Mouse (Mus musculus): ENCODE measurements around the gene Baz2b. TPM values are rescaled to one million over a fixed set of nuclear protein-coding genes. Genes with fewer than 3 reads are reported as not detected.

Baz2b gene
- polyA plus RNA-seq, 1 experiment from 2014 or later = 34.0 TPM

DNA sequence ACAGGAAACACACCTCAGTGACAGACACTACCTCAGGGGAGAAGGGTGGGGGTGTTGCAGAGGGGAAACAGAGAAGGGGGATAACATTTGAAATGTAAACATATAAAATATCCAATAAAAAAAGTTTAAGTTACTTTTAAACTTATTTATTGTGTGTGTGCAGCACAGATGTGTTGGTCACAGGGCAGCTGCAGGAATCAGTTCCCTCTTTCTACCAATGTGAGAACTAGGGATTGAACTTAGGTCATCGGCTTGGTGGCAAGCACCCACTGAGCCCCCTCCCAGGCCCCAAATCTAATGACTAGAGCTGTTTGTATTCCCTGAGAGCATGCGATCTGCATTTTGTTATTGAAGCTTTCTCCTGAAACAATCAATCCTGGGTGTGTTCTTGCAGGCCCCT is 57.2 kb downstream of the Baz2b start:
- TF ChIP-seq CTCF (IDR thresholded peaks at IDR 0.05; ENCODE audit: low read depth) (no peak), EP300 (optimal IDR thresholded peaks at IDR 0.05) (no peak)
- Histone ChIP-seq H3K9ac (ENCODE audit: low read length) (no peak overlapping the region), H3K36me3 (ENCODE audit: control insufficient read depth, insufficient read depth, low read length) (no peaks in the 10 kb centered on the region), H3K27ac (replicated peaks) (no peak overlapping the region), H3K4me1 (replicated peaks; ENCODE audit: control insufficient read depth, insufficient read depth) (no peaks in the 10 kb centered on the region), H3K27me3 (ENCODE audit: control insufficient read depth, insufficient read depth, low read length) (no peaks in the 10 kb centered on the region), H3K9me3 (ENCODE audit: control insufficient read depth, low read length) (no peaks in the 10 kb centered on the region), H3K4me3 (ENCODE audit: low read depth, low read length) (no peak overlapping the region), H3K4me2 (replicated peaks; ENCODE audit: low read depth) (no peak overlapping the region)
- ATAC-seq (ENCODE audit: low FRiP score, low TSS enrichment) (no peak), DNase-seq (ENCODE audit: low spot score) (no peak)
- 86% methylated on average over 2 of the region's 2 CpGs for WGBS

DNA sequence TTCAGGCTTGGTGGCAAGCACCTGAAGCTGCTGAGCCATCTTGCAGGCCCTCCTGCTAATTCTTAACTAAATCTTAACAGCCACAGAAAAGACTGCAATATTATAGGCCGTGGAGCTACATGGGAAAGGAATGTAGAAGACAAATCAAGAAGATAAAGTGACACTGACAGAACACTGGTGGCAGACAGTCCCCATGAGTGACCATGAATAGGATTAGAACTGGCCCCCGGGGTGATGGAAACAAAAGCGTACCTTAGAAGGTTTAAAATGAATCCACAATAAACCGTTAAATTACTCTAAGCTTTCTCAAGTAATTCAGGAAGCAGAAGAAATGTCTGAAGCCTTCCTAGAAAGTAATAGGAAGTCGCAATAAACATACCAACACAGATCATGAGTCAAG is 61.0 kb downstream of the Baz2b start:
- no peaks in the 10 kb centered on the region for H3K9me3 ChIP-seq (ENCODE audit: control insufficient read depth, low read length)
- no peak overlapping the region for H3K4me2 ChIP-seq (replicated peaks; ENCODE audit: low read depth)

DNA sequence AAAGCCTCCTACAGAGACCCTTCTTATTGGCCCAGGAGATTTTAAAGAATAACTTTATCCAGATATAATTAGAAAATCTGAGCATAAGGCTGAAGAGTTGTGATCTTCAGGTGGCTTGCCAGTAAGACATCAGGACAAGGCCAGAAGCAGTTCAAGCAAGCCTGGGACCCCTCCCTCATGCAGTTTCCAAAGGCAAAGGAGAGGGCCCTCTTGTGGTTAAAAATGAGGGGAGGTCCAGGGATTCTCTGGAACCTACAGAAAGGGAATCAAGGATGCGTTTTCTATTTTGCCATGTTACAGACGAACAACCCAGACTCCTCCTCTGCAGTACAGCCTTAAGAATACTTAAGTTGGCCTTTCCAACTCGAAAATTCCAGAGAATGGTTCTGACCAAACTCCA is 62.2 kb downstream of the Baz2b start:
- no peak overlapping the region for H3K4me2 ChIP-seq (replicated peaks; ENCODE audit: low read depth)
- no peaks in the 10 kb centered on the region for H3K4me1 ChIP-seq (replicated peaks; ENCODE audit: control insufficient read depth, insufficient read depth)
- no peak overlapping the region for H3K4me3 ChIP-seq (ENCODE audit: low read depth, low read length)
- DNase-seq (ENCODE audit: low spot score) (no peak), ATAC-seq (ENCODE audit: low FRiP score, low TSS enrichment) (no peak)
- TF ChIP-seq CTCF (IDR thresholded peaks at IDR 0.05; ENCODE audit: low read depth) (peak; percentile 38; the same call in 1 of the 2 replicates), EP300 (optimal IDR thresholded peaks at IDR 0.05) (no peak)
- H3K27me3 ChIP-seq (ENCODE audit: control insufficient read depth, insufficient read depth, low read length) = no peaks in the 10 kb centered on the region
- no peak overlapping the region for H3K9ac ChIP-seq (ENCODE audit: low read length)
- no peaks in the 10 kb centered on the region for H3K9me3 ChIP-seq (ENCODE audit: control insufficient read depth, low read length)
- 63% methylated on average over 3 of the region's 3 CpGs for WGBS
- no peaks in the 10 kb centered on the region for H3K36me3 ChIP-seq (ENCODE audit: control insufficient read depth, insufficient read depth, low read length)
- no peak overlapping the region for H3K27ac ChIP-seq (replicated peaks)

More for the DNA sequence above, 61.0 kb downstream of the Baz2b start:
- H3K27me3 ChIP-seq (ENCODE audit: control insufficient read depth, insufficient read depth, low read length) = no peaks in the 10 kb centered on the region
- H3K27ac ChIP-seq (replicated peaks) = no peak overlapping the region
- no peak overlapping the region for H3K4me3 ChIP-seq (ENCODE audit: low read depth, low read length)
- no peak for TF ChIP-seq CTCF (IDR thresholded peaks at IDR 0.05; ENCODE audit: low read depth)
- no peak for TF ChIP-seq EP300 (optimal IDR thresholded peaks at IDR 0.05)
- no peaks in the 10 kb centered on the region for H3K4me1 ChIP-seq (replicated peaks; ENCODE audit: control insufficient read depth, insufficient read depth)
- DNase-seq (ENCODE audit: low spot score) (no peak), ATAC-seq (ENCODE audit: low FRiP score, low TSS enrichment) (no peak)
- H3K9ac ChIP-seq (ENCODE audit: low read length) = no peak overlapping the region
- no peaks in the 10 kb centered on the region for H3K36me3 ChIP-seq (ENCODE audit: control insufficient read depth, insufficient read depth, low read length)
- WGBS = 74% methylated on average over 5 of the region's 5 CpGs

DNA sequence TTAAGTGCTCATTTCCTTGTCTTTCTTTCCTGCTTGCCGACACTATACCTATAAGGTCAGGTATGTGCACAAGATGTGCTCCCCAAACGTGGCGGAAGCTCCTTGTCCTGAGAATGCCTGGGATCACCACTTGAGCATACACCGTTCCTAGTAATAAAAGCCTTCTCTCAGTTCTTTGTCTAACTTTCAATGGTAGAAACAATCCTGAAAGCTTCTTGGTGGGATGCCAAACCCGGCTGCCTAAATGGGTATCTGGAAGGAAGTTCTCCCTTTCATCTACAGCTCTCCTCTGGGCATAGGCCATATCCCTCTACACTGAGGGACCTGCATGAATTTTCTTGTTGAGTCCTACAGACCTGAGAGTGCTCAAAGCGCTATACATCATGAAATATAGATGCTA is 63.9 kb downstream of the Baz2b start:
- no peak overlapping the region for H3K27ac ChIP-seq (replicated peaks)
- ATAC-seq (ENCODE audit: low FRiP score, low TSS enrichment) (no peak), DNase-seq (ENCODE audit: low spot score) (no peak)
- TF ChIP-seq CTCF (IDR thresholded peaks at IDR 0.05; ENCODE audit: low read depth) = no peak
- no peak for TF ChIP-seq EP300 (optimal IDR thresholded peaks at IDR 0.05)
- WGBS = 46% methylated on average over 6 of the region's 6 CpGs
- H3K27me3 ChIP-seq (ENCODE audit: control insufficient read depth, insufficient read depth, low read length) = no peaks in the 10 kb centered on the region
- H3K4me3 ChIP-seq (ENCODE audit: low read depth, low read length) = no peak overlapping the region
- H3K9me3 ChIP-seq (ENCODE audit: control insufficient read depth, low read length) = no peaks in the 10 kb centered on the region
- no peaks in the 10 kb centered on the region for H3K4me1 ChIP-seq (replicated peaks; ENCODE audit: control insufficient read depth, insufficient read depth)
- no peak overlapping the region for H3K4me2 ChIP-seq (replicated peaks; ENCODE audit: low read depth)
- no peak overlapping the region for H3K9ac ChIP-seq (ENCODE audit: low read length)
- no peaks in the 10 kb centered on the region for H3K36me3 ChIP-seq (ENCODE audit: control insufficient read depth, insufficient read depth, low read length)

DNA sequence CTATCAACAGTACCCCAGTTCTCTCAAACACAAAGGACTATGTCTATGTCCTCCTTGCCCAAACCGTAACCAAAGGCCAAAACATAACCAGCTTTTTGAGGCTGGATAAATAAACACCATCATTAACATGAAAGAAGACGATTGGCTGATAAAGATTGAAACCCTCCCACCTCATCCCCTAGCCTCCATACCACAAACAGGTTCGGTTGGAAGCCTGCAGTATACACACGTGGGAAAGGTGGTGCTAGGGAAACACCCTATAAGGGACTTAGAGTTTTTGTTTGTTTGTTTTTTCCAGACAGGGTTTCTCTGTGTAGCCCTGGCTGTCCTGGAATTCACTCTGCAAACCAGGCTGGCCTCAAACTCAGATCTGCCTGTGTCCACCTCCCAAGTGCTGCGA is 66.3 kb downstream of the Baz2b start:
- TF ChIP-seq EP300 (optimal IDR thresholded peaks at IDR 0.05) (no peak), CTCF (IDR thresholded peaks at IDR 0.05; ENCODE audit: low read depth) (no peak)
- ATAC-seq (ENCODE audit: low FRiP score, low TSS enrichment) = no peak

DNA sequence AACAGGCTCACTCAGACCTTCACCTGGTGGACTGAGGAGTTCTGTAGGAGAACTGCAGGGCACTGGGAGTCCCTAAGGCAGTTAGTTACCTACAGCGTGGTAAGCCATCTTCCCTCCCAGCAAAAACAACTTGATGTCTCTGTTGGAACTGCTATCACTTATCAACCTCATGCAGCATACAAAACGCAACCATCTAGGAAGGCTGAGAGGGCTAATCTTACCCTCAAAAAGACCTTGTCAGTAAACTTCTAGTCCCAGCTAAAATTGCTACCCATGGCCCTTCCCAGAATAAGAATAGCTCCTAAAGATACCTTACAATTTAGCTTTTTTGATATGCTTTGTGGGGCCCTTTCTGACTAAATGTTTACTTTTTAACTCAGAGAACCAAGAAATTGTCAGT is 67.4 kb downstream of the Baz2b start:
- ATAC-seq (ENCODE audit: low FRiP score, low TSS enrichment) = no peak
- no peak overlapping the region for H3K9ac ChIP-seq (ENCODE audit: low read length)

More for the DNA sequence above, 66.3 kb downstream of the Baz2b start:
- Histone ChIP-seq H3K9me3 (ENCODE audit: control insufficient read depth, low read length) (no peaks in the 10 kb centered on the region), H3K4me3 (ENCODE audit: low read depth, low read length) (no peak overlapping the region), H3K27ac (replicated peaks) (no peak overlapping the region), H3K4me2 (replicated peaks; ENCODE audit: low read depth) (no peak overlapping the region), H3K27me3 (ENCODE audit: control insufficient read depth, insufficient read depth, low read length) (no peaks in the 10 kb centered on the region), H3K9ac (ENCODE audit: low read length) (no peak overlapping the region), H3K4me1 (replicated peaks; ENCODE audit: control insufficient read depth, insufficient read depth) (no peaks in the 10 kb centered on the region), H3K36me3 (ENCODE audit: control insufficient read depth, insufficient read depth, low read length) (no peaks in the 10 kb centered on the region)
- DNase-seq (ENCODE audit: low spot score) = no peak
- WGBS = 57% methylated on average over 5 of the region's 5 CpGs

More for the DNA sequence above, 67.4 kb downstream of the Baz2b start:
- no peak overlapping the region for H3K4me3 ChIP-seq (ENCODE audit: low read depth, low read length)
- H3K4me1 ChIP-seq (replicated peaks; ENCODE audit: control insufficient read depth, insufficient read depth) = no peaks in the 10 kb centered on the region
- no peak overlapping the region for H3K27ac ChIP-seq (replicated peaks)
- H3K9me3 ChIP-seq (ENCODE audit: control insufficient read depth, low read length) = no peaks in the 10 kb centered on the region
- H3K27me3 ChIP-seq (ENCODE audit: control insufficient read depth, insufficient read depth, low read length) = no peaks in the 10 kb centered on the region
- TF ChIP-seq CTCF (IDR thresholded peaks at IDR 0.05; ENCODE audit: low read depth) (no peak), EP300 (optimal IDR thresholded peaks at IDR 0.05) (no peak)
- DNase-seq (ENCODE audit: low spot score) = no peak
- WGBS = 88% methylated on average over 2 of the region's 2 CpGs
- H3K36me3 ChIP-seq (ENCODE audit: control insufficient read depth, insufficient read depth, low read length) = no peaks in the 10 kb centered on the region
- no peak overlapping the region for H3K4me2 ChIP-seq (replicated peaks; ENCODE audit: low read depth)
